Mouse (Mus musculus) bone marrow macrophage, adult 2 months (primary cell): ENCODE data around the gene Tmem87b. TPM values are rescaled to one million over a fixed set of nuclear protein-coding genes. Genes with fewer than 3 reads are reported as not detected.

Source experiments
- H3K27ac ChIP-seq: 2 replicates; pipeline ENCODE4 v1.5.1; 2012; ENCODE audit warnings: low read depth, low read length; ENCODE audit not compliant: insufficient read depth
- H3K4me1 ChIP-seq: 2 replicates; pipeline ENCODE4 v1.6.1; 2012; ENCODE audit warnings: low read length; ENCODE audit not compliant: control insufficient read depth, insufficient read depth
- H3K4me3 ChIP-seq: 2 replicates; pipeline ENCODE4 v1.5.1; 2012; ENCODE audit warnings: mild to moderate bottlenecking, low read length, moderate library complexity; ENCODE audit not compliant: insufficient read depth
- CTCF ChIP-seq: IDR thresholded peaks from 2 replicates; pipeline ENCODE4 v1.5.1; 2012; ENCODE audit warnings: low read depth, mild to moderate bottlenecking, low read length, moderate library complexity
- POLR2A ChIP-seq: IDR thresholded peaks from 2 replicates; pipeline ENCODE4 v1.6.1; 2012; ENCODE audit warnings: mild to moderate bottlenecking, low read depth, low read length, borderline replicate concordance
- polyA plus RNA-seq: library from polyadenylated mRNA; stranded (reverse); fragments of >200 nt; gene quantifications from 2 replicates; pipeline ENCODE4 v1.2.4, GENCODE M21; 2012; ENCODE audit not compliant: missing spikeins, insufficient read depth, insufficient read length

The Tmem87b gene
- polyA plus RNA-seq, 1 experiment: 61.0 TPM

DNA sequence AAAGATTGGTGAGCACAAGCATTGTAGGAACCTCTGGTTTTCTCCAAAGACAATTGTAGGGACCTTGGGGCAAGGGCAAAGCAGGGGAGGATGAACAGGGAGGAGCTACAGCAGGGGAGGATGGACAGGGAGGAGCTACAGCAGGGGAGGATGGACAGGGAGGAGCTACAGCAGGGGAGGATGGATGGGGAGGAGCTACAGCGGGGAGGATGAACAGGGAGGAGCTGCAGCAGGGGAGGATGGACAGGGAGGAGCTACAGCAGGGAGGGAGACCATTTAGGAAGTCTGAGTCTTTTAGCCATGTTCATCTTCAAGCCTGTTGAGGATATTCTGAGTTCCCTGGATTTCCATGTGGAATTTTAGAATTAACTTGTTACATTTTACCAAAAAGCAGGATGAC, 31.1 kb upstream of the Tmem87b start:
- no peak for TF ChIP-seq POLR2A
- TF ChIP-seq CTCF: no peak
- no peak overlapping the region for H3K4me3 ChIP-seq
- peaks cover 8% of the 10 kb centered on the region for H3K4me1 ChIP-seq
- no peak overlapping the region for H3K27ac ChIP-seq

DNA sequence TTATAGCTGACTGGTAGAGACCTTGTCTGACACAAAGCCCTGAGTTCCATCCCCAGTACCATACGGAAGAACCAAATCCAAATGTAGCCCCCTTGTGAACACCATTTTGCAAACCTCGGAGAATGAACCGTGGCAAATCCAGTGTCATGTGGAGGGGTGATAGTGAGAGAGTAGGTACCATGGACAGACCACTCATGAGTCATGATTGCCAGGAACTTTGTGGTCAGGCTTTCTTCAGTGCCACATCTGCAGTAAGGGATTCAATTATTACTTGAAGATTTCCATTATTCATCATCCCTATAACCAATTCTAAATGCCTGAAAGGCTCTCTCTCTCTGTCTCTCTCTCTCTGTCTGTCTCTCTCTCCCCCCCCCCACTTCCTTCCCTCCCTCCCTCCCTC, 30.1 kb upstream of the Tmem87b start:
- Histone ChIP-seq H3K4me1 (peaks cover 7% of the 10 kb centered on the region), H3K4me3 (no peak overlapping the region), H3K27ac (no peak overlapping the region)
- TF ChIP-seq POLR2A: no peak
- TF ChIP-seq CTCF: no peak

DNA sequence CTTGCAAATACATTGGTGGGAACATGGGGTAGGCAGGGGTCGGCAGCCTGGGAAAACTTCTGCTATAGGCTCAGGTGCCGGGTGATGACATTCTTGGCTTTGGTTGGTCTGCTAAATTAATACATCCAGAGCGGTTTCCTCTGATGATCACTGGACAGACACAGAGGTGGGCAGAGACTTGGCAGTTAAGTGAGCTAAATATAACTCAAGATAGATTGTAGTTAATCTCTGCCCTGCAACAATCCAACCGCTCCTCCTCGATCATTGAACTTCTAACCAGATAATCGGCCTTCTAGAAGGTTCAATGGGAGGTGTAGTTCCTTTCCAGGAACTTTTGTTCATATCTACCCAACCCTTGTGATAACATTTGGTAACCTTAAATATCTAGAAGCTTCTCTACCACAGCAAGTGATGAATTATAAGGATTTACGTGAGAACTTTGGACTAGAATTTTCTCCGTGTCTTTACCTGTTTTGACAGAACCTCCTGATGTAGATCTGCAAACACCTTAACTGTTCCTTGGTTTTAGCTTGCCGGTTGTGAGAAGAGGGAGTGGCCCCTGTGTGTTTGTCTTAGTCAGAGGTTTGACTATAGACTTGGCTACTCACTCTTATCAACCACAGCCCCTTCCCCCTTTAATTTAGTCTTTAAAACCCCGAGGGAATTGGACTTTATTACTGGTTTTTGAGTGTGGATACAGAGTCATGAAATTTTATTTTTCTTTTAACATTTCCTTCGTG, 26.9 kb upstream of the Tmem87b start:
- Histone ChIP-seq H3K4me3 (no peak overlapping the region), H3K27ac (no peak overlapping the region), H3K4me1 (peaks cover 17% of the 10 kb centered on the region)
- TF ChIP-seq CTCF (no peak), POLR2A (no peak)

DNA sequence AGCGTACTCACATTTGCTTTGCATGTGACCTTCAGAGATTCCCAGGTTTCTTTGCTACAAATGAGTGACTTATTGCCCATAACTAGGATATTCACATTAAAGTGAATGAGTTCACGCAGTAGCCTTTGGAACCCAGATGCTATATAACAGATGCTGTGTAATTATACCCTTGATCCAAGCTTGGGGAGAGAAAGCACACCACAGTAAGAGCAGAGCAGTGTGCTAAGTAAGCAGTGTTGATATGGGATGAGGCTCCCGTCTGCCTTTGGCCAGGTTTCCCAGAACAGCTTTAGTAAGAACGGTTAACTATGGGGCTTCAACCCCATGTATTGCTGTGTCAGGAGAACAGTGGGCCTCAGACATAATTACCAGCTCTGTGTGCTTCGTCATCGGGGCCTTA, 24.0 kb upstream of the Tmem87b start:
- TF ChIP-seq POLR2A: no peak
- no peak for TF ChIP-seq CTCF
- H3K27ac ChIP-seq: no peak overlapping the region
- peaks cover 25% of the 10 kb centered on the region for H3K4me1 ChIP-seq
- H3K4me3 ChIP-seq: no peak overlapping the region

DNA sequence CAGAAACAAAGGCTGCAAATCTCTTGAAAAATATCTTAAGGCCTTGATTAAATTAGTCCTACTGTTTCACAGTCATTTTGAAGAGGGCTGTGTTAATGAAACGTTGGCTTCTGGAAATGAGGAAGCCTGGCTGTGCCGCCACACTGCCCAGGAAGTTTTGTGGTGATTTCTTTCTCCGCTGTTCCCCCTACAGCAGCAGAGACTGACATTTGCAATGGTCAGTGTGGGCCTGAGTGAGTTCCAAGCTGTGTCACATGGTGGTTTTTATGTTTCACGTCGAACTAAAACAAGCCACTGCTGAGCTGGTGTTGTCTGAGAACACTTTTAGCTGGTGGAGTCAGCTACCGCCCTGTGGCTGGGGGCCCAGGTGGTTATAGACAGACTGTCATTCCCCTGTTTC, 21.5 kb upstream of the Tmem87b start:
- TF ChIP-seq POLR2A: no peak
- no peak for TF ChIP-seq CTCF
- H3K4me3 ChIP-seq: no peak overlapping the region
- H3K27ac ChIP-seq: peak overlapping the region; percentile 86
- peaks cover 25% of the 10 kb centered on the region for H3K4me1 ChIP-seq

DNA sequence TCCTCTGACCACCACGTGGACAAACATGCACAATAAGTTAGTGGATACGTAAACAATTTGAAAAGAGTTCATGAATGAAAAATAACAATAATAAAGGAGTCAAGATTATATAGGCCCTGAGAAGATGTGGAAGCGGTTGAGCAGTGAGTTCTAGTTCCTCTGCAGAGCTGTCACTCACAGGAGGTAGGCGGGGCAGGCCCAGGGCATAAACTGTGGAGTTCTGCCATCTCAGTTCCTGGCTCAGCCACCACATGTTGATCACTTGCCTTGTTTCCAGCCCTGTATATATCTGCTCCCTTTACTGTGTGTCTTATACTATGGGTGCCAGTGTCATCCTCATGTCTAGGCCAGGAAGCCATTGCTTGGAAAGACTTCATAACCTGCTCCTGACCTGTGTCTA, 14.5 kb upstream of the Tmem87b start:
- Histone ChIP-seq H3K27ac (peak overlapping the region; percentile 56), H3K4me3 (no peak overlapping the region), H3K4me1 (peaks cover 33% of the 10 kb centered on the region)
- TF ChIP-seq CTCF (no peak), POLR2A (no peak)

DNA sequence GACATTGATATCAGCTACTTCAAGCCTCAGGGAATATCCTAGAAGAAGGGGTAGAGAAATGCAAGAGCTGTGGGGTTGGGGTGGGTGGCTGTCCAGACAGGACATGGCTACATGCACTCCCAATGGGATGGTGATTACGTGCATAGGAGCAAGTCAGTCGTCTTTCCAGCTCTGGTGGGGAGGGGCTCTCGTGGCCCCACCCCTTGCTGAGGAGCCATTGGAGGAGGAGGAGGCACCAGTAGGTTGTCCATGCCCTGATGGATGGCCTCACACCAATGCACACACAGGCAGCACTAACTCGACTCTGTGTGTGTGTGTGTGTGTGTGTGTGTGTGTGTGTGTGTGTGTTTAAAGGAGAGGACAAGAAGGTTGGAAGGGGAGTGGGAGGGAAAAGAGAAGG, 12.6 kb upstream of the Tmem87b start:
- no peak overlapping the region for H3K4me3 ChIP-seq
- no peak for TF ChIP-seq POLR2A
- no peak for TF ChIP-seq CTCF
- H3K27ac ChIP-seq: peak overlapping the region; percentile 23
- peaks cover 37% of the 10 kb centered on the region for H3K4me1 ChIP-seq

DNA sequence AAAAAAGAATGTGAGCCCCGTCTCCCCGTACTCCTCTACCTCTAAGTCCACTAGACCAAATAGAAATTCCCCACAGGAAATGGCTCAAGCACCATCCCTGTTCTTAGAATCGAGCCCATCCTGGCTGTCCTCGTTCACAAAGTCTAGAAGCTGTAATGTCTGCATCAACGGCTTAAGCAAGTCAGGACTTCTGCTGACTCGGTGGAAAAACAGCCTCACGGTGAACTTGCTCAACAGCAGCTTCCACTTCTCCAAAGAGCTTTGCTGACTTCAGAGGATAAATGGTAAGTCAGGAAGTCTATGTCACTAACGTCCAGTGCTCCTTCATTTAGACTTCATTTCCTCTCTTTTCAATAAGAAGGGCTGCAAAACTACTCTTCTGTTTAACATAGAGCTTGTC, 11.4 kb upstream of the Tmem87b start:
- peak overlapping the region; percentile 100 for H3K27ac ChIP-seq
- no peak for TF ChIP-seq POLR2A
- TF ChIP-seq CTCF: no peak
- H3K4me3 ChIP-seq: no peak overlapping the region
- peaks cover 37% of the 10 kb centered on the region for H3K4me1 ChIP-seq

DNA sequence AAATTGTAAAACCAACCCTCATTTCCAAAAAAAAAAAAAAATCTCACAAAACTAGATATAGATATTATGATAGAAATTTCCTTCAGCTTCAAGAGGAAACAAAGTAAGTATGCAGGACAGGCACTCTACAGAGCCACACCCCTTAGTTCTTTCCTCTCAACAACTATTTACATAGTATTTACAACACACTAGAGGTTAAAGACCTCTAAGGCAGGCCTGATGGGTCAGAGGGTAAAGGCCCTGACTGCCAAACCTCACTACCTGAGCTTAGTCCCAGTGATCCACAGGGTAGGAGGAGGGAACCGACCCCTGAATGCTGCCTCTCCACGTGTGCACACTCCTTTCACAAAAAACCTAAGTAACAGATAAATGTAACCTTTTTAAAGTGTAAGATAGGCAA, 5.2 kb upstream of the Tmem87b start:
- Histone ChIP-seq H3K27ac (no peak overlapping the region), H3K4me3 (no peak overlapping the region), H3K4me1 (peaks cover 10% of the 10 kb centered on the region)
- TF ChIP-seq CTCF: no peak
- no peak for TF ChIP-seq POLR2A

DNA sequence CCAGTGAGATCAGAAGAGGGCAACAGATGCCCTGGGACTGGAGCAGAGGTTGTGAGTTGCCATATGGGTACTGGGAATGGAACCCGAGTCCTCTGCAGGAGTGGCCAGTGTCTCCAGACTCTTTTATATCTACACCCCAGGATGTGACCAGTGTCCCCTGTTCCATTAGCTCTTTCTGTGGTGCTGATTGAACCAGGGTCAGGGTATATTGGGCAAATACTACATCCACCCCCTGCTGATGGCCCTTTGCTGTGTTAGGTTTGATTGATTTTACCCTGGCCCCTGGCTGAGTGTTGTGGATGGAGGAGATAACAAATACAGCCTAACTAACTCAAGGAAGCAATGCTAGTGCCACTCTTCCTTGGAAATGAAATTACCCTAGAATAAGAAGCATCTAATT, 1.6 kb upstream of the Tmem87b start:
- TF ChIP-seq POLR2A (no peak), CTCF (no peak)
- Histone ChIP-seq H3K4me3 (no peak overlapping the region), H3K27ac (no peak overlapping the region), H3K4me1 (peaks cover 11% of the 10 kb centered on the region)
